Mouse (Mus musculus): ENCODE data around the gene Sned1. TPM values are rescaled to one million over a fixed set of nuclear protein-coding genes. Genes with fewer than 3 reads are reported as not detected.

Gene Sned1
- polyA plus RNA-seq, 1 experiment from 2014 or later: 5.3 TPM

DNA sequence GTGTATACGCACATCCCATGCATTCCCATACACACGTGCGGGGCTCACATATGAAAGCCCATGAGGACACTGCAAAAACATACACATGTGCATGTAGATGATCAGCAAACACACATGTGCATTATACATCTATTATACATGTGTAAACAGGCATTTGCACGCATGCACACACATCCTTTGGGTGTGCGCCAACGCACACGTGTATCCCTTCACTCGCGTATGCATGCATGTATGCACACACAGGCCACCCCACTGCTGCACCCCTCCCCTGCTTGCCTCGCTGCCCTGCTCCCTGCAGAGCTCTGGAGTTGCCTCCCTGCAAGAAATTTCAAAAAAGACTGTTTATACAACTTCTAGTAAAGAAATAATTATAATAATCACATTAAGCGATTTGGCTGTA lies 24.6 kb upstream of the Sned1 start:
- Histone ChIP-seq H3K4me1 (ENCODE audit: control insufficient read depth, insufficient read depth, low read length) (peaks cover 9% of the 10 kb centered on the region; the same call in 1 of the 2 replicates), H3K36me3 (ENCODE audit: control insufficient read depth, insufficient read depth, low read length) (no peaks in the 10 kb centered on the region), H3K27me3 (ENCODE audit: control insufficient read depth, insufficient read depth, low read length) (no peaks in the 10 kb centered on the region), H3K9me3 (ENCODE audit: control insufficient read depth, low read length) (no peaks in the 10 kb centered on the region), H3K4me3 (ENCODE audit: low read depth, low read length) (no peak overlapping the region), H3K9ac (ENCODE audit: low read length) (no peak overlapping the region), H3K4me2 (ENCODE audit: low read depth) (no peak overlapping the region), H3K27ac (ENCODE audit: low read depth, low read length) (no peak overlapping the region)
- ATAC-seq (ENCODE audit: insufficient read depth, low FRiP score, low TSS enrichment): no peak
- DNase-seq (ENCODE audit: low spot score): no peak
- 87% methylated on average over 11 of the region's 11 CpGs for WGBS

DNA sequence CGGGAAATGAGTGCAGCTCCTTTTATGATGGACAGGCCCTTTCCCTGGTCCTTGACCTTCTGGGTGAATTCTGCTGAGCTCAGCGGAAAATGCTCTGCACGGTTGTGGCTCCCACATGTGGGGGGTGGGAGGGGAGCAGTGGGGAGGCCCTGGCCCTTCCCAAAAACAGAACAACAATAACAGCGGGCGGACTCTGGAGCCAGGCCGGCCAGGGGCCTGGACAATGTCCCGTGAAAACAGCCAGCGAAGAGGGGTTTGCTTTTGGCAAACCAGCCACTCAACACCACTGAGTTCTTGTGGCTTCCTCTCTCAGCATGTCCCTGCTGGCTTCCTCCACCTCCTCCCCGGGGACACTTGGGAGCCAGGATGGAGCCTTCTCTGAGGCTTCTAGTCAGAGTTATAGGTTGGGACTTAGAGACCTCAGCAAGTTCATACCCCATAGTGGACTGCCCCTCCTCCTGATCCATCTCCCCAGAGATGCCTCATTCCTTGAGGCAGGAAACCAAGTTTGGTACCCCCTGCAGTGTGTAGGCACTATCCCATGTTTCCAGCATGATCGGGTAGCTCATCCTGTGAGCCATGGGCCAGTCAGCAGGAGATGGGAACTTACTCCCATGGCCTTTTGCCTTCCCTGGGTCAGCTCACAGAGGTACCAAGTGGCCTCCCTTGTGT lies 24.0 kb upstream of the Sned1 start:
- 49% methylated on average over 10 of the region's 10 CpGs for WGBS
- Histone ChIP-seq H3K9me3 (ENCODE audit: control insufficient read depth, low read length) (no peaks in the 10 kb centered on the region), H3K4me3 (ENCODE audit: low read depth, low read length) (no peak overlapping the region), H3K36me3 (ENCODE audit: control insufficient read depth, insufficient read depth, low read length) (no peaks in the 10 kb centered on the region), H3K27me3 (ENCODE audit: control insufficient read depth, insufficient read depth, low read length) (no peaks in the 10 kb centered on the region), H3K4me1 (ENCODE audit: control insufficient read depth, insufficient read depth, low read length) (peaks cover 9% of the 10 kb centered on the region; the same call in 1 of the 2 replicates), H3K4me2 (ENCODE audit: low read depth) (no peak overlapping the region), H3K27ac (ENCODE audit: low read depth, low read length) (no peak overlapping the region), H3K9ac (ENCODE audit: low read length) (no peak overlapping the region)
- no peak for DNase-seq (ENCODE audit: low spot score)
- no peak for ATAC-seq (ENCODE audit: insufficient read depth, low FRiP score, low TSS enrichment)

DNA sequence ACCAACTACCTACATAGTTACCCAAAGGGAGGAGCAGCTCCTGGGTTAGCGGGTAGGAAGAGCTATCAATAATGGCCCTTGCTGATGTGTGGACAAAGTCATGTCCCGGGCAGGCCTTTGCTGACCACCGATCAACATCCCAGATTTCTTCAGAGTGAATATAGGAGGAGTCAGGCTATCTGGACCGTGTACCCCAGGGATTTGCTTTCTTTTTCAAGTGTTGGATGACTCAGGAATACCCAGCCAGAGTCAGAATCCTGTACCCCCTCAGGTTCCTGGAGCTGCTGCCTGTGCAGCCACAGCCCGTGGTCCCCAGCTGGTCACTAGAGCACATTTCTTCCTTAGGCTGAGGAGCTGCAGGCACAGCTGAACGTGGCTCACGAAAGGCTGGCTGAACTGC lies 23.2 kb upstream of the Sned1 start:
- 86% methylated on average over 7 of the region's 7 CpGs for WGBS
- DNase-seq (ENCODE audit: low spot score) (no peak), ATAC-seq (ENCODE audit: insufficient read depth, low FRiP score, low TSS enrichment) (no peak)
- Histone ChIP-seq H3K27ac (ENCODE audit: low read depth, low read length) (no peak overlapping the region), H3K27me3 (ENCODE audit: control insufficient read depth, insufficient read depth, low read length) (no peaks in the 10 kb centered on the region), H3K4me1 (ENCODE audit: control insufficient read depth, insufficient read depth, low read length) (peaks cover 9% of the 10 kb centered on the region; the same call in 1 of the 2 replicates), H3K36me3 (ENCODE audit: control insufficient read depth, insufficient read depth, low read length) (no peaks in the 10 kb centered on the region), H3K4me3 (ENCODE audit: low read depth, low read length) (no peak overlapping the region), H3K9ac (ENCODE audit: low read length) (no peak overlapping the region), H3K9me3 (ENCODE audit: control insufficient read depth, low read length) (no peaks in the 10 kb centered on the region), H3K4me2 (ENCODE audit: low read depth) (no peak overlapping the region)

DNA sequence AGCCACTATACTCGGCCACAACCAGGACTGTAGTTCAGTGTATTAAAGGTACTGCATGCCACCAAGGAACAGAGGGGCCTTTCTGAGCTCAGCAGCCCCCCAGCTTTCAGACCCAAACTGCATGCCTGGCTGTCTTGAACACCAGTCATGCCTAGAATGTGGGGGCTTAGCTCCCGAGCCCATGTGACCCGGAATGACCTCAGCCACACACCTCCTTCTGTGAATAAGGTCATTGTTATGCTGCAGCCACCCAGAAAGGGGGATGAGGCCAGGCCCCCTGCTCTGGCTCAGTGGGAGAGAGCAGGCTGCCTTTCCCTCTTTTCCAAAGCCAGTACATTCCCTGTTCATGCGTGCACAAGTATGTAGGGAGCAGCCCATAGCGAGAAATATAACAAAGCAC lies 21.0 kb upstream of the Sned1 start:
- ATAC-seq (ENCODE audit: insufficient read depth, low FRiP score, low TSS enrichment): no peak
- no peak for DNase-seq (ENCODE audit: low spot score)

DNA sequence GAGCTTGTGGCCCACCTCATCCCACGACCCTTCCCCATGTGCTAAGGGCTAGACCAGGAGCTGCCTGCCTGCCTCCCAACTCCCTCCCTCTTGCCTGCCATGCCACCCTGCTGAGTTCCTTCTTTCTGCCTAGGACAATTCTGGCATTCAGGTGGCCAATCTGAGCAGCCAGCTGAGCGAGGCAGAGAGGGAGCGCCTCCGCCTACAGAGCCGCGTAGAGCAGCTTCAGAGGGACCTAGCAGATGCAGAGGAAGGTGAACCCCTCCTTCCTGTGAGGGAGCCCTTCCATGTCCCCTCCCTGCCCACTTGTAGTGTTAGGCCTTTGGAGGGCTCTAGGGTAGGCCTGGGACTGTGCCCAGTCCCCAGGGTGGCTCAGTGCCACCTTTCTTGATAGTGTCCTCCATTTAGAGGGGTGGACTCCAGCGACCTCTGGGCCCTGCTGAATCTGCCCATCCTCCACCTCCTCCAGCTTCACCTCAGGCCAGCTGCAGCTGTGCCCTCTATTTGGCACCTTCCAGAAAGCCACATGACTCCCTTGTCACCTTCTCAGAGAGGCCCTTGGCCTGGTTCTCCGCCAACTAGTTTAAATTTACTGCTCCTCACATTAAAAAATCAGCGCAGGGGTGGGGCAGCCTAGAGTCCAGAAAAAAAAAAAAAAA lies 18.7 kb upstream of the Sned1 start:
- ATAC-seq (ENCODE audit: insufficient read depth, low FRiP score, low TSS enrichment): no peak

More for the DNA sequence above, 21.0 kb upstream of the Sned1 start:
- no peak overlapping the region for H3K4me2 ChIP-seq (ENCODE audit: low read depth)
- H3K27me3 ChIP-seq (ENCODE audit: control insufficient read depth, insufficient read depth, low read length): no peaks in the 10 kb centered on the region
- no peak overlapping the region for H3K27ac ChIP-seq (ENCODE audit: low read depth, low read length)
- H3K9ac ChIP-seq (ENCODE audit: low read length): peak overlapping the region; percentile 9; the same call in 1 of the 2 replicates
- peaks cover 9% of the 10 kb centered on the region; the same call in 1 of the 2 replicates for H3K4me1 ChIP-seq (ENCODE audit: control insufficient read depth, insufficient read depth, low read length)
- H3K9me3 ChIP-seq (ENCODE audit: control insufficient read depth, low read length): no peaks in the 10 kb centered on the region
- no peaks in the 10 kb centered on the region for H3K36me3 ChIP-seq (ENCODE audit: control insufficient read depth, insufficient read depth, low read length)
- no peak overlapping the region for H3K4me3 ChIP-seq (ENCODE audit: low read depth, low read length)
- 28% methylated on average over 5 of the region's 5 CpGs for WGBS

DNA sequence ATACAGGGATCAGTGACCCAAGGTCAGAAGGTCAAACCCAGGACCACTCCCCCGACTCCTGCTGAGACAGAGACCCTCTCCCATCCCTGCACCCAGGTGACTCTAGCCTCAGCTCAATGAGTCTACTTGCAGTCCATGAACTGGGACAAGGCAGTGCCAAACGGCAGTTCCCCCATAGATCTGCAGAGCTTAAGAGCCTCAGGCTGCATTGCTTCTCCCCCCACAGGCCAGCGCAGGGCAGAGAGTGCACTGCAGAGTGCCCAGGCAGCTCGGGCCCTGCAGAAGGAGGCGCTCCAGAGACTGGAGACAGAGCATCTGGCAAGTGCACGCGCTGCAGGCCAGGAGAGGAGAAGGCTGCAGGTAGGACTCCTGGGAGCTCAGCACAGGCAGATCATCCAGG lies 18.1 kb upstream of the Sned1 start:
- no peak for ATAC-seq (ENCODE audit: insufficient read depth, low FRiP score, low TSS enrichment)
- H3K4me3 ChIP-seq (ENCODE audit: low read depth, low read length): no peak overlapping the region

More for the DNA sequence above, 18.7 kb upstream of the Sned1 start:
- Histone ChIP-seq H3K27ac (ENCODE audit: low read depth, low read length) (no peak overlapping the region), H3K4me1 (ENCODE audit: control insufficient read depth, insufficient read depth, low read length) (peaks cover 9% of the 10 kb centered on the region; the same call in 1 of the 2 replicates), H3K9me3 (ENCODE audit: control insufficient read depth, low read length) (no peaks in the 10 kb centered on the region), H3K4me3 (ENCODE audit: low read depth, low read length) (no peak overlapping the region), H3K36me3 (ENCODE audit: control insufficient read depth, insufficient read depth, low read length) (no peaks in the 10 kb centered on the region), H3K4me2 (ENCODE audit: low read depth) (no peak overlapping the region), H3K9ac (ENCODE audit: low read length) (no peak overlapping the region), H3K27me3 (ENCODE audit: control insufficient read depth, insufficient read depth, low read length) (no peaks in the 10 kb centered on the region)
- DNase-seq (ENCODE audit: low spot score): no peak
- WGBS: 53% methylated on average over 9 of the region's 9 CpGs

DNA sequence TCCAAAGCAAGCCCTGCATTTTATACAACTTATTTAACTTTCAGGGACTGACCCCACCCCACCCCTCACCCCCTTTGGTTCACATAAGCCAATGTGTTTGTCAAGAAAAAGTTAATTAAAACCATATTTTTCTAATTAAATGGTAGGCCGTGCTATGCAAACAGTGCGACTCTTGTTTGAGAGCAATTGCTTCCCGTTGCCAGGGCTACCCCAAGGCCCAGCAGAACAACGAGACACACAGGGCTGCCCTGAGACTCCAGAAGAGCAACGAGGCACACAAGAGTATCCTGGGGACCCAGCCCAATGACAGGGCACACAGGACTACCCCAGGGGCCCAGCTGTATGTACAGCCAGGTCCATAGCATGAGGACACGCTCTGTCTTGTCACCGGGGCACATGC lies 14.9 kb upstream of the Sned1 start:
- no peak overlapping the region for H3K27ac ChIP-seq (ENCODE audit: low read depth, low read length)
- no peak for ATAC-seq (ENCODE audit: insufficient read depth, low FRiP score, low TSS enrichment)
- WGBS: 70% methylated on average over 7 of the region's 7 CpGs

More for the DNA sequence above, 18.1 kb upstream of the Sned1 start:
- Histone ChIP-seq H3K4me1 (ENCODE audit: control insufficient read depth, insufficient read depth, low read length) (peaks cover 9% of the 10 kb centered on the region; the same call in 1 of the 2 replicates), H3K9ac (ENCODE audit: low read length) (no peak overlapping the region), H3K4me2 (ENCODE audit: low read depth) (no peak overlapping the region), H3K36me3 (ENCODE audit: control insufficient read depth, insufficient read depth, low read length) (no peaks in the 10 kb centered on the region), H3K27me3 (ENCODE audit: control insufficient read depth, insufficient read depth, low read length) (no peaks in the 10 kb centered on the region), H3K27ac (ENCODE audit: low read depth, low read length) (no peak overlapping the region), H3K9me3 (ENCODE audit: control insufficient read depth, low read length) (no peaks in the 10 kb centered on the region)
- no peak for DNase-seq (ENCODE audit: low spot score)
- 47% methylated on average over 7 of the region's 7 CpGs for WGBS

DNA sequence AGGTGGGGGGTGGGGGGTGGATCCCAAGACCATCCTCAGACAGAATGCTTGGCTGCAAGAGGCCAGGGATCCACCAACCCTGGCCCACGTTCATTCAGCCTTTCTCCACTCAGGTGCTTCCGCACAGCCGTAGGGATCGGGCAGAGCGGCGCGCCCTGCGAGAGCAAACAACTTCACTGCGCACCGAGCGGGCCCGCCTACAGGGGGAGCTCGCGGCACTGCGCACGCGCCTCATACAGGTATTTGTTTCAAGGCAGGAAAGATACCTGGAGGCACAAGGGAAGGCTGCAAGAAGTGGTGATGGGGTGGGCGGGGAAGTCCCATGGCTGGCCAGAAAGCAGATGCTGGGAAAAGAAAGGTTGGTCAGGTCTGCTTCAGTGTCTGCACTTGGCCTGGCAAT lies 11.7 kb upstream of the Sned1 start:
- H3K27me3 ChIP-seq (ENCODE audit: control insufficient read depth, insufficient read depth, low read length): no peaks in the 10 kb centered on the region
- H3K9me3 ChIP-seq (ENCODE audit: control insufficient read depth, low read length): no peaks in the 10 kb centered on the region
- H3K36me3 ChIP-seq (ENCODE audit: control insufficient read depth, insufficient read depth, low read length): no peaks in the 10 kb centered on the region
- ATAC-seq (ENCODE audit: insufficient read depth, low FRiP score, low TSS enrichment) (no peak), DNase-seq (ENCODE audit: low spot score) (peak; percentile 49)
- H3K9ac ChIP-seq (ENCODE audit: low read length): no peak overlapping the region
- no peak overlapping the region for H3K4me2 ChIP-seq (ENCODE audit: low read depth)
- WGBS: 6% methylated on average over 18 of the region's 18 CpGs
- H3K4me1 ChIP-seq (ENCODE audit: control insufficient read depth, insufficient read depth, low read length): no peaks in the 10 kb centered on the region
- no peak overlapping the region for H3K27ac ChIP-seq (ENCODE audit: low read depth, low read length)
- H3K4me3 ChIP-seq (ENCODE audit: low read depth, low read length): no peak overlapping the region

More for the DNA sequence above, 14.9 kb upstream of the Sned1 start:
- no peaks in the 10 kb centered on the region for H3K36me3 ChIP-seq (ENCODE audit: control insufficient read depth, insufficient read depth, low read length)
- H3K4me2 ChIP-seq (ENCODE audit: low read depth): no peak overlapping the region
- no peaks in the 10 kb centered on the region for H3K4me1 ChIP-seq (ENCODE audit: control insufficient read depth, insufficient read depth, low read length)
- no peaks in the 10 kb centered on the region for H3K9me3 ChIP-seq (ENCODE audit: control insufficient read depth, low read length)
- no peak overlapping the region for H3K4me3 ChIP-seq (ENCODE audit: low read depth, low read length)
- DNase-seq (ENCODE audit: low spot score): no peak
- H3K9ac ChIP-seq (ENCODE audit: low read length): no peak overlapping the region
- no peaks in the 10 kb centered on the region for H3K27me3 ChIP-seq (ENCODE audit: control insufficient read depth, insufficient read depth, low read length)

DNA sequence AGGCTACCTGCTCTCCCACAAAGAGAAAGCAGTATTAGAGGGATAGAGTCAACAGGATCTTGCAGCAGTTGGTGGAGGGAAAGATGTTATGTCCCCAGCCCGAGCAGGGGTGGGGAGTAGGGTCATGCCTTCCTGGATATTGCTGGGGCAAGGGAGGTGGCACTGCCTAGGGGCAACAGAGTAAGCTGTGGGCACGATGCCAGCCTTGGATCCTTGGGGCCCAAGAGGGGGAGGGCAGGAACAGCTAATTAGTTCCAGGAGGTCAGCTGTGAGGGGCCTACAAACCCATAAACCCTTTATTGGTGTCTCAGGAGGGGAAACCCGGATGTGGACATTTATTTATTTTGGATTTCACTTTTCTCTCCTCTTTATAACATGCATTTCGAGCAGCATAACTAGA lies 10.4 kb upstream of the Sned1 start:
- WGBS: 49% methylated on average over 4 of the region's 4 CpGs
- H3K27ac ChIP-seq (ENCODE audit: low read depth, low read length): no peak overlapping the region
- no peaks in the 10 kb centered on the region for H3K9me3 ChIP-seq (ENCODE audit: control insufficient read depth, low read length)
- H3K4me2 ChIP-seq (ENCODE audit: low read depth): no peak overlapping the region
- ATAC-seq (ENCODE audit: insufficient read depth, low FRiP score, low TSS enrichment): no peak
- H3K36me3 ChIP-seq (ENCODE audit: control insufficient read depth, insufficient read depth, low read length): no peaks in the 10 kb centered on the region
- no peaks in the 10 kb centered on the region for H3K4me1 ChIP-seq (ENCODE audit: control insufficient read depth, insufficient read depth, low read length)
- no peak overlapping the region for H3K4me3 ChIP-seq (ENCODE audit: low read depth, low read length)
- H3K27me3 ChIP-seq (ENCODE audit: control insufficient read depth, insufficient read depth, low read length): no peaks in the 10 kb centered on the region
- no peak overlapping the region for H3K9ac ChIP-seq (ENCODE audit: low read length)
- DNase-seq (ENCODE audit: low spot score): no peak

Data from neural tube, embryonic 11.5 days (tissue).